Mouse (Mus musculus) adrenal gland, adult 8-10 months (tissue): ENCODE measurements at regions not wholly inside any gene's neighbourhood (a gene's known extent, or its start where the extent isn't known, plus 50 kb on each side); places are given as distances from the start of the nearest gene placed in this dataset.

Experiments used
- DNase-seq: peaks from one replicate; pipeline ENCODE4 v3.0.0; 2022

DNA sequence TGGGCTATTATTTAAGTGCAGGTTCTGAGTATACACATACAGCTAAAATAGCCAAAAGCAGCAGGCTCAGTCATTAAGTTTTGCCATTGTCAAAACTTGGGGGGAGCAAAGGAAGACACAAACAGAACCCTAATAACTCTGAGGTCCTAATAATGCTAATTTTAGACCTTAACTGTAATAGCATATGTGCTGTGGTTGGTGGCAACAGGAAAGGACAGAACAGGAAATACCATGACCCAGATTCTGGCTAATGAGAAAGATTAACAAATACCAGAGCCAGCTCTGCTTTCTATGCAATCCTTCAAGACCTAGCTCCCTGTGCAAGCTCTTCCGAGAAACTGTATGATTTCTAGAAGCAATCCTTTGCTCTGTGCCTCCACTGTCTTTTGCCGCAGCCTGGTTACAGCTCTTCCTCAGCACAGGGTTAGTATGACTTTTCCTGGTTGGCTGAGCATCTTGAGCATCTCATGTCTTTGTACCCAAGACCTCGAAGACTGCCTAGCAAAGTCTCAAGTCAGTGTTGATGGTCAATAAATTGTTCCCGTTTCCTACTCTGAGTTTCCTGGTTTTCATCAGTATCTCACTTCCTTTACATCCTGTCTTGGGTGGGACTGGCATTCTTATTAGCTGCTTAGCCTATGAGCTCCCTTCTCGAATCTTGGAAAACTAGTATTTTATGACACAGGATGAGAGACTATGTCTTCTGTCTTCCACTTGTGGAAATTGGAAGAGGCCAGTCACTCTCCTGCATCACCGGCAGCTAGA, 49.9 kb upstream of the Eed start:
- DNase-seq = no peak

DNA sequence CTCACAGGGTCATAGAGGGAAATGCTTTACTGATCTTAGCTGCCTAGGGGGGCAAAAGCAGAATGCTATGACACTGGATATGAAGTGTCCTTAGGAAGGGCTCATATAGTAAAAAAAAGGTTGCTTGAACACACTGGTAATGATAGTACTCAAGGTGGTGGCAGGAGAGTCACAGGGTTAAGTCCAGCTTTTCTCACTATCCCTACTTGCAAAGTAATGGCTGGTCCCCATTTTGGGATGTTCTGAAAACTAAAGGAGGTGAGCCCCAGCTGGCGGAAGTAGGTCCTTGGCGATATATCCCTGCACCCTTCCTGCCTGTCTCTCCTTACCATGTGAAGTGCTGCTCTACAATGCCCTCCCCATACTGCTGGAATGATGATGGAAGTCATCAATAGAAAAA, 52.3 kb upstream of the Eed start:
- no peak for DNase-seq

DNA sequence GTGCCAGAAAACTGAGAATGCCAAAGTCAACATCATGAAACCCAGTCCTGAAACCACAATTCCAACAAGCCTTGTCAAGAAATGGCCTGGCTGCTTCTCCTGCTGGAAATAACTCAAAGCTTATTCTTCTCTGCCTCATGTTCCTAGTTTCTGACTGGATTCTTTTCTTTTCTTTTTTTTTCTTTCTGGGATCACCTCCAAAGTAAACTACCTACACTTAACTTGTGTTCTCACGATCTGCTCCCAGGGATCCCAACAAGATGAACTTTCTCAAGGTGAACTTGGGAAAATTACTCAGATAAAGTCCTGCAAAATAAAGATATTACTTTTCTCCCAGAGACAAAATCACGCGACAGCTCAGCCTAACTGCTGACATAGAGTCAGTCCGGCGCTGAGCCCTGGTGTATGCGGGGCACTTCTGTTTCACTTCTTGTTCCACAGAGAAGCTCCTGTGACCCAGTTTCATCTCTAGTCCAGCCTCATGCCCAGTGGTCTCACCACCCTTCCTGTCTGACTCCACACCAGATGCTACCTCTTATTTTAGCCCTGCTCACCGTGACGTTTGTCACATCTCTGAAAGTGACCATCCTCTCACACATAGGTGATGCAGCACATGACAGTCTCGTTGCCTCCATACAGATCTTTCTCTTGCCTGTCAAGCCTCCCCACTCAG, 53.0 kb upstream of the Eed start:
- DNase-seq = no peak

DNA sequence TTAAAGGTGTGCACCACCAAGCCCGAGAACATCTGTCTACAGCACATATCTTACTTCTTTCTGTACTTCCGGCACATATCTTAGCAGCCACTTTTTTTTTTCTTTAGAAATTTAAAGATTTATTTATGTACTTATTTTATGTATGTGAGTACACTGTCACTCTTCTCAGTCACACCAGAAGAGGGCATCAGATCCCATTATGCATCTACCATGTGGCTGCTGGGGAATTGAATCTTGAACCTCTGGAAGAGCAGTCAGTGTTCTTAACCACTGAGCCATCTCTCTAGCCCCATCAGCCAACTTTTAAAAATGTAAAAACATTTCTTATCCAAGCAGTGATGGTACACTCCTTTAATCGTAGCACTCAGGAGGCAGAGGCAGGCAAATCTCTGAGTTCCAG, 53.7 kb upstream of the Eed start:
- DNase-seq = no peak

DNA sequence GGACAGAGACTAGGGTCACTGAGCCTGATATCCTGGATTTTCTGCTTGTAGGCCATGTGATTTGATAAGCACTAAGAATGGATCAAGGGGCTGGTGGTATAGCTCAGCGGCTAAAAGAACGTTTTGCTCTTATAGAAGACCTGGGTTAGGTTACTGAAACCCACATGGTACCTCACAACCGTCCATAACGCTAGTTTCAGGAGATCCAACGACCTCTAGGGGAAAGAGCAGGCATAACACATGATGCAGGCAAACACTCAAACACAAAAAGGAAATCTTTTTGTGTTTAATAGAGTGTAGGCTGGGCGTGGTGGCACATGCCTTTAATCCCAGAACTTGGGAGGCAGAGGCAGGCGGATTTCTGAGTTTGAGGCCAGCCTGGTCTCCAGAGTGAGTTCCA, 54.6 kb upstream of the Eed start:
- DNase-seq = no peak

DNA sequence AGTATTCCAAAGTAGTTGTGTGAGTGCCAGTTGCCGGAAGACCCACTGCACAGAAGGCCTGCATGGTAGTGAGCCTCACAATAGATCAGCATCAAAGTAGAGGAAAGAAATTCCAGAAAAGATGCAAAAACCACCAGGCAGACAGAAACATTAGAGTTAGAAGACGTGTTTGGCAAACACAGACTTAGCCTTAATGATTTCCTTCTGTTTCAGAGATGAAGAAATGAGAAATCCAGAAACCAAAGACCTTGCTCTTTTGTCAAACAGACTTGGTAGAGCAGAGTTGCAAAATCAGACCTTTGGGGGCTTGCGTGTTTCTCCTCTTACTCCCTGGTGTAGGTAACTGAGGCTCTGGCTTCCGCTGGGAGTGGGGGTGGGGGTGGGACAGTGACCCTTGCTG, 57.0 kb upstream of the Eed start:
- no peak for DNase-seq

DNA sequence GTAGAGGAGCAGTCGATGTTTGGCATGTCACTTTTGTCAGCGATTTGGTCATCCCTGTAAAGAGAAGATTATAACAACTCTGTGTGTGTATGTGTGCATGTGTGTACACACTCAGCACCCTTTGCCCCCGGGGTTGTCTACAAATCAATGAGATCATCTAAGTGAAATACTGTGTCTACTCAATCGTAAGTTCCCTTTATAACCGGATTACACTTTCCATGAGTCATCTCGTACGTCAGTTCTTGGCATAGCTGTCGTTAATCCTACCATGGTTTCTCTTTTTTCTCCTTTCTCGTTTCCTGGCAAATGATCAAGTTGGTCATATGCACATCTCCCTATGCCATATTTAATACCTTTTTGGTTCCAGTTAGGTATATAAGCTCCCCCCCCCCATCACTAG, 58.7 kb upstream of the Eed start:
- no peak for DNase-seq

DNA sequence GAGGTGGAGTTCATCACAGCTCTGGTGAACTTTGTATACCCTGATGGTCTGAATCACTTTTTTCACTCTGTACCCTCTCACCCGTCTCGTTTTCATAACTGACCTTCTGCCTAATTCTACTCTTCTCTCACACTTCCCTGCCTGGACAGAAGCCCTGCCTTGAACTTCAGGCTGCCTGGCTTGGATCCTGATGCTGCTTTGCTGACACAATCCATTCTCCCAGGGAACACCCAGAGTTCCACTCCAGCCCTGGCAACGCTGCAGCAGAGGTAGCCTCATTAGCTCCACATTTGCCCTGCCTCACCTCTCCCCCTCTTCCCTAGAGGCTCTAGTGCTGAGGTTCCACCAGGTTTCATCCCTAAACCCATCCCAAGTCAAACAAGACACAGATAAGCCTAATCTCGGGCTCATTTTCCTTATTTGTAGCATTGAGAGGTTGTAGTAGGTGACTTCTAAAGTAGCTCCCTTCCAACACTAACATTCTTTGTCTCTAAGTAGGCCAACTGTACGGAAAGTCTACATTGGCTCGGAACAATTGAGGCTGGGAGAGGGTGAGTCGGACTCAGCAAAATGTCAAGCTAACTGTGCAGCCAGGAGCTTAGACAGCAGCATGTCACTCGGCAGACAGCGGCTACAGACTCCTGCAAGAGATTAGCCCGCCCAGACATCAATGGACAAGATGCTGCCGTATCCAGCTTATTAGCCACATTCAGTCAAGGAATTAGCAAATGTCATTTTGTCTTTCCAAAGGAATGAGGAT, 60.0 kb upstream of the Eed start:
- DNase-seq = peak; percentile 59

DNA sequence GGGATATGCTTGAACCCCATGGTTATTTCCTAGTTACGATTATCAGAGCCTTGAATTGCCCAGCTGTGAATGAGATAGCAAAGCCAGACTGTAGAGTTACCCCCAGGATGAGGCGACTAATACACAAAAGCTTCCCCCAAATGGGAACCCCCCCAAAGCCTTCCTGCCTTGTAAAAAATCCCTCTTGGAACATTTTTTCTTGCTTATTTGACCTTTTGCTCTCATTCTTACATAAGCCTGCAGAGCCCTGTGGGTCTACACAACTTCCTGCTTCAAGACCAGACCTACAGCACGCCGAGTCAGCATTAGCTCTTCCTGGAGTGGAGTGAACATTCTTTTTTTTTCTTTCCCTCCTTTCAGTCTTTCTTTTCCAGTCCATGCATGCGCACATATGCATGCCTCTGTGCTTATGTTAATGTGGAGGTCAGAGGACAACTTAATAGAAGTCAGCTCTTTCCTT, 60.8 kb upstream of the Eed start:
- DNase-seq = no peak

DNA sequence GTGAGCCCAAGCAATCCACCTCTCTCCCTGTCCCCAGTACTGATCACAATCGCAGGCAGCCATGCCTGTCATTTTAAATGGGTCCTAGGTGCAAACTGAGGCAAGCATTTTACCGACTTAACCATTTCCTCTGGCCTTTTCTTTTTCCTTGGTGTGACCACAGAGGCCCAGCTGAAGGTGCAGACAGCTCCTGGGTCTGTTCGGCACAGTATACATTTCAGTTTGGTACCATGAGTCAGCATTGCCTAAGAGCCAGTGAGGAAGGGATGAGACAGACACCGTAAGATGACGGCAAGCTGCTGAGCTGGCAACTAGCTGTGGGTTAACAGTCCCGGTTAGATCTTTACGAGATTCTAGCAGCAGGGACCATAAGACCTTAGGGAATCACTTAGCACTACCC, 61.6 kb upstream of the Eed start:
- no peak for DNase-seq

DNA sequence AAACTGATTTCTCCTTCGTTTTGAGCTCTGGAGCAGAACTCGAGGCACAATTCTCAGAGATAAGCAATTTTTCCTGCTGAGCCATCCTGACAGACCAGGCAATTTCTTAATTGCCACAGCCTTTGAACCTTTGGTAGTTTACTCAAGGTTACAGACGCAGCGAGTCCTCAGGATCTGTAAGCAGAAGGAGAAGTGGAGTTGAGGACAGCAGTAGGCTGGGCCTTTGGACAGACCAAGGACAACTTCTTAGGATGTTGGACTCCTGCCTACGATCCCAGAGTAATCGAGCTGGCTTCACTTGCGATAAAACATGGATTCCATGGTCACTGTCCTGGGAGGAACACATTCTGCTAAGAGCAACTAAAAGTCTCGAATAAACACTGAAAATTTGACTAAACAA, 62.7 kb upstream of the Eed start:
- DNase-seq = peak; percentile 69

DNA sequence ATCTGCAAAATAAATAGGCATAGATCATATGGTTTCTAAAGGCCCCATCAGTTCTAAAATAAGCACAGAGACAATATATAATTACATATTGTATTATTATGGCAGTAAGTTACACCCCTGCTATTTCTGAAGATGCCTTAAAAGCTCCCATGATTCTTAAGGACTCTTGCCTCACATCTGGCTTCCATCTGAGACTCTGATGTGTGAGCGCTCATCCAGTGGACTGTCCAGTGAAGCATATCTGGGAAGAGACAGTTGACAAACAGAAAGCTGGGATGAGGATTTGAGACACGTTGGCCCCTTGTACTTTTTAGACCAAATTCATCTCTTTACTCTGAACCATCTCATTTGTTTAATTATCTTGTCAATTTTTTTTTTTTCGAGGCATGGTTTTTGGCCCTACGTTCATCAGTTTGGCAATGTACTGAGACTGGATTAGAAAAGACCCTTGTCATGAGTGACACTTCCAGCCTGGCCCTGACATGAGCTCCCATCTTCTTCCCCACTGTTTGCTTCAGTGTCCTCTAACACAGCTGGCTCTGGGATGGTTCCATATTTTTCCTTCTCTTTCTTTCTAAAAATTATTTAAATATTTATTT, 63.4 kb upstream of the Eed start:
- DNase-seq = no peak

DNA sequence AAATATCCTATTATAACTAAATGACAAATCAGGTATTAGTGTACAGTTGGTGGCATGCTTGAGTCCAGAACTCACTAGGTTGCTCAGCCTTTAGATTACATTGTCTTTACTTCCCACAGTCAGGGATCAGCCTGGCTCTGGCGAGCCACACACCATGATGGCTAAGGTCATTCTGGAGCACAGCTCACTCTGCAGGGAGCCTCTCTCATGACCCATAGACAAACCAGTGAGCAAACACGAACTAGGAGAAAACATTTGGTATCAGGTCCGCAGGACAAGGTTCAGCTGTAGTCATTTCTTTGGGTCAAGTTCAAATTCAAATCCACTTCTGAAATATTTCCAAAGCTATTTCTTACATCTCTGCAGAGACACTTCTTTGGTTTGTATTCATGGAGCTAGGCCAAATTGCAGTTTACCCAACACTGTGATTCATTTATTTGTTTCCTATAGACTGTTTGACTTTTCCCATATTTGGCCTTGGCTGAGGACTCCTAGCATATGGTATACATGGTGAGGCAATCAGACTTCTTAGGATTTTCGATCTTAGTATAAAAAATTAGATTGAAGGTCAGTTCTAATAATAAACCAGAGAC, 64.5 kb upstream of the Eed start:
- DNase-seq = no peak

DNA sequence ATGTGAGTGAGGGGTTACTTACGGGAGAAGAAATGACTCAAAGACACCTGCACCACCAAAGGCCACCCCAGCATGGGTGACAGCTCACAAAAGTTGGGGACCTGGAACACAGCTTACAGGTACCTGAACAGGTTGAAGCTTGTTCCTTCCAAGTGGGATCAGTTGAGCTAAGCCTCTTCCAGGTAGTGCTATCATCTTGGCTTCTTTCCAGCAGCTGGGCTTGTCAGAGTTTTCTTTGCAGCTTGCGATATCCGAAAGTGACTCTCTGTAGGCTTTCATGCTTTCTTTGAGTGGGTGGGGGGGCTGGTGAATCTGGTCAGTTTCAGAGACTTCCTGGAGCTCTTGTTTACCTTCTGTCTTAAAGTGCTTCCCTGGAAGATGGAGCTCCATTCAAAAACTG, 65.4 kb upstream of the Eed start:
- no peak for DNase-seq

DNA sequence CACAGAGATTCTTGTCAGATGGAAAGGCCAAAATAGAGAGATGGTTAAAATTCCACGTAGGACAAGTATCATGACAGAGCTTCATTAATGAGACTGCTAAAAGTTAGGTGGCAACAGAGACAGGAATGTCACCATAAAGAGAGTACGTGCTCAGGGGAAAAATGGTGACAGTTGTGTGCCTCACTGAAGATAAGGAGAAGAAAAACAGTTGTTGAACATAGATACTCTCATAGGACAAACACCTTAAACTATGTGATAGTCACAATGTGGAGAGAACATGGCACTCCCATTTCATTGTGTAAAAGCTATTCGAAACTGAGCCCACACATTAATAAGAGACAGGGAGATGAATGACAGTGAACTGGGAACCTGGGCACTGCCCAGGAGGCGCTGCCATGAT, 66.1 kb upstream of the Eed start:
- no peak for DNase-seq

DNA sequence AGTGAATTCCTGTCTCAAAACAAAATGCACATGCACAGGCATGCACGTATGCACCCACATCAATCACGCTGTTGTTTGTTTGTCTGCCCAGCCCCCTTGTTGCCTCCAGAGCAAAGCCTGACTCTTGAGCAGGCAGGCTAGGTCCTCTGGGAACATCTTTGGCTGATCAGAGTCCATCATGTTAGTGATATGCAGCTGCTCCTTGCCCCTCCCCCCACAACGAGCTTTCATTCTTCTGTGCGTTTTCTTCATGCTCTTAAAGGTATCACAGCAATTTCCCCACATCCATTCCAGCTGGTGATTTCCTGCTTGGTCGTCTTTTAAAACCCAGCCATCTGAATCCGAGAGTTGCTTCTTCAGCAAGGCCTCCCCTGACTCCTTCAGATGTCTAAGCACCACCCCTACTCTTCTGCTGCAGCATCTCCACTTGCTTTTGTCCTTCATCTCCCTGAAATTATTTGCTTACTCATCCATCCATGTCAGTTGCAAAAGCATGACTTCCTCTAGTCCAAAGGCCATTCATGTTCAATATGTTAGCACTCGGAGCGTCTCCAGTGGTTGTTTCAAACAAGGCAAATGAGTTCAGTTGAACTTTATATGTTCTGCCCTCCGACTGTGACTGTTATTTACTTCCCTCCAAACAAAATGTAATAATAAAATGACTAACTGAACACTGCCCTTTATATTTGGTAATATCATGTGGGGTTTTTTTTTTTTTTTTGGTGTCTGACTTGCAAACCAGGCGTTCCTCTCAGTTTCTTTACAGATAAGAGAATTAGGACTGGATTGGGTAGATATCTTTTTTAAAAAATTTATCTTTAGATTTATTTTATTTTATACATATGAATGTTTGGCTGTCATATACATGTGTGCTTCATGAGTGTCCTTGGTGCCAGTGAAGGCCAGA, 67.9 kb upstream of the Eed start:
- DNase-seq = no peak

DNA sequence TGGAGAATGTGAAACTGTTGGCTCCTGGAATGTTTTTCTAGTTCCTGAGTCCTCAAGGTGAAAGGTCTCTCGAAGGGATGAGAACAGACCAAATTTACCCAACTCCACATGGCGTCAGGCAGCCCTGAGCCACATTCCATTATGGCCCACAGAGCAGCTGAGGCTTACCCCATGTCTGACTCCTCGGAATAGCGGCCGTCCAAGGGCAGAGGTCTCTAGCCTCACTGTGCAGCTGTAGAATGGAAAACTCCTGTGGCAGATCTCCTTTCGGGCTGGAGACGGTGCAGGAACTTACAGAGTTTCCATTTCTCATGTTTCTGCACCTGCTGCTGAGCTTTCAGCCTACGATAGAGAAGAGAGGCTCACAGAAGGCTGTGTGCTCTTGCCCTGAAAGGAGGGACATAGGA, 69.1 kb upstream of the Eed start:
- no peak for DNase-seq

DNA sequence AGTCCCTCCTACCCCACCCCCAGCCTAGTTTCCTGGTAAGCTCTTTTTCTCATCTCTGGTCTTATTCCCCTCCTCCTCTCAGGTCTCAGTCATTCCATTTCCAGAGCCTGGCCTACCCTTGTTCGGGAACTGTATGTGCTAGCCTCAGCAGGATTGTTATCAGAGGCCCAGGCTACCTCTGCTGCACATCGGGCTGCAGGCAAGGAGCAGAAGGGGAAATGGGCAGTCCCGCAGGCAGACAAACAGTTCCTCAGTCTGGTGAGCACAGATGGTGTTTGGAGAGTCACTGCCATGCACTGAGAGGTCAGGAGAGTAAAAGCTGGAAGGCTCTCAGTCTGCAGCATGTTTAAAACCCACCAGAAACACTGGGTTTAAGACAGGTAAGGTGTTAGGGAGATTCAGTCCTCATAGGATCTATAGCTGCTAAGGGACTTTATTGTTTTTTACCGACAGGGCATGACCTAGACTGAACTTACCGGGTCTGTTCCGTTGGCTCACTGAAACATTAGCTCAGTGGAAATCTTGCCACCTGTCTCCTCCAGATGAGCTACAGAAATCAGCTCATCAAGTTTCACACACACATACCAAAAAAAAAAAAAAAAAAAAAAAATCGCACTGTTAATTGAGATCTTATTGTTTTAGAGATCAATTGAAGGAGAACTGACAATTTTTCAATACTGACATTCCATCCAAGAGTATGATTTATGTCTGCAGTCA, 74.2 kb upstream of the Eed start:
- no peak for DNase-seq

DNA sequence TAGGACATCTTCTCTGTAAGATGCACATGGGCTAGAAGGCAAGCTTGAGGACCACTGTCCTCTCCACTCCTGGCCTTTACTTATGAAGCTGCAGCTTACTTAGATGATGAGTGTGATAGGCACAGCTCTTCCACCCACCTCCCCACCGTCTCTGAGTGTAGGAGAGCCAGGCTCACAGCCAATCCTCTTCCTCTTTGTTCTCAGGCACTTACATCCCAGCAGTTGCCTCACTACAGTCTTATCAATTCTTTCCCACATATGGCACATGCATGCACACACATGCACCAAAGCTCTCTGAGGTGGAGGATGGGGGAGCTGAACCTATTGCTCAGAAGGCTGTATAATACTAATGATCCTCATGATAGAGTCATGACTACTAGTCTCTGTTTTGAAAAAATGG, 72.1 kb upstream of the Picalm start:
- DNase-seq = no peak

DNA sequence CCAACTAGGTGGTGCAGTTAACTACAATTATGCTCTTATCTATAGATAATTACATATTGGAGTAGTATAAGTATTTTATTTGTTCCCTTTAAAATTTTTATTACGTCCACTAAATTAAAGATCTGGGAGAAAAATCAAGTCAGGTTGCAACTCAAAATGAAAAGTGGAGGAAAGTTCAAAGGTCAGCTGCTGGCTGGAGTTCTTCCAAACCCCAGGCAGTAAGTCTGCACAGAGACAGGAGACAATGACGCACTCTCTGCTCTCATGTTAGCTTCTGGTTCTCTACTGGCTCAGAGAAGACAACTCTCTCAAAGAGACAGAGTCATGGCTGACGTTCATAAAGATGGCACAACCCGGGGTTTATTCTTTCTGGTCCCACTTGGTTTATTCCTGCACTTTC, 71.4 kb upstream of the Picalm start:
- no peak for DNase-seq

DNA sequence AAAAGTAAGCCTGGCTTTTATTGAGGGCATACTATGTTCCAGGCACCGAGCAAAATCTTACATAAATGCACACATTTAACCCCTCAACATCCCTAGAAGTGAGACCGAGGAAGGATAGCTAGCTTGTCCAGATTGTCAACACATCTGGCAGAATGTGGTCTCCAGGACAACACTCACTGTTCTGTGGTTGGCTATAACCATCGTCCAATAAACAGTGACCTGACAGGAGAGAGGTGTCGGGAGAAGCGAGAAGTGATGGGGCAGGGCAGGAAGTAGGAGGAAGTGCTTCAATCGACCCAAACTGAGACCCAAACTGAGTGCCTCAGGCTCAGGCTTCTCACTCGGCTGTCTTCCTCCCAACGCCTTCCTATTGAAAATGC, 70.8 kb upstream of the Picalm start:
- DNase-seq = no peak
